ENCODE assay signal across 8 mouse cellular contexts in the genomic region with DNA sequence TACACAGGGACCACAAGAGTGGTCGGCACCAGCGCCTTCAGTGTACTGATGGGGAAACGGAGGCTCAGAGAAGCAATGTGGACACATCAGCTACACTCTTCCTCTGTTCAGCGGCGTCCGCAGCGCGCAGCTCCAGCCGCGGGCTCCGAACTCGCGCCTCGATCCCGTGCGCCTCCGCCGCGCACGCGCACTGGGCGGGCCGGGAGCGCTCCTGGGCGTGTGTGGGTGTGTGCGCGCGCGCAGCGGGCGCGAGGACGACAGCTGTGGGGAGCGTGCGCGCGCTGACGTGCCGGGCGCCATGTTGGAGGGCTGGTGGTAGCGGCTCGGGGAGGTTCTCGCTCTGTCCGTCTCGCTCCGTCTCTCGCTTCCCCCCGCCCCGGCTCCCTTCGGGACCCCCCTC. TPM values are rescaled to one million over a fixed set of nuclear protein-coding genes. Genes with fewer than 3 reads are reported as not detected.
A peak's percentile ranks its signal among the peaks of the same experiment; 100 is the strongest.
DNase-seq lines count a peak whose midpoint lies in the region; ATAC-seq lines count a peak whose summit lies in the region.

A gene (plus strand): TSS at position 268 of the 400 bp plus-strand sequence.

- H3K9me3 ChIP-seq in hindbrain, embryonic 13.5 days, result no peaks in the 10 kb centered on the region

- peak within 1 kb of the TSS; percentile 93 for H3K27ac ChIP-seq in hindbrain, embryonic 13.5 days

- H3K27me3 ChIP-seq in hindbrain, embryonic 13.5 days, result no peaks in the 10 kb centered on the region

- H3K4me1 ChIP-seq in hindbrain, embryonic 13.5 days (replicated peaks), result peaks cover 33% of the 10 kb centered on the region

- peak; percentile 98 for DNase-seq in NIH3T3 (ENCODE audit: low read depth)
- peak; percentile 96 to 97 for DNase-seq in cerebellum, postnatal 10 days
- DNase-seq in frontal cortex, postnatal 14 days (ENCODE audit: low spot score in 2 of 2), result peak; percentile 81 to 83
- DNase-seq in layer of hippocampus, postnatal 25 days (ENCODE audit: extremely low spot score in 1 of 2, low spot score in 1 of 2), result peak; percentile 82 to 83
- DNase-seq in lung, postnatal 25 days (ENCODE audit: low spot score), result peak; percentile 91
- peak; percentile 92 for DNase-seq in retina, embryonic 14.5 days (ENCODE audit: low spot score)
- peak; percentile 96 for DNase-seq in thymus, postnatal 4 days

- H3K4me3 ChIP-seq in hindbrain, embryonic 13.5 days, result peak within 1 kb of the TSS; percentile 78

- under 1% methylated on average over 44 of the region's 50 CpGs for WGBS in hindbrain, embryonic 13.5 days

- peak within 1 kb of the TSS; percentile 66 for H3K4me2 ChIP-seq in hindbrain, embryonic 13.5 days

- peaks cover 30% of the 10 kb centered on the region for H3K36me3 ChIP-seq in hindbrain, embryonic 13.5 days

- peak within 1 kb of the TSS; percentile 89 for H3K9ac ChIP-seq in hindbrain, embryonic 13.5 days

- peak; percentile 92 for ATAC-seq in hindbrain, embryonic 13.5 days (ENCODE audit: low FRiP score)

RNA-seq across cellular contexts. Expression of the gene that starts here (rescaled TPM):
- polyA plus RNA-seq in hindbrain, embryonic 13.5 days (2015; fragmentation: Nextera tagmentation; extraction: Ambion mirVana), result 20.5 and 20.9 TPM in 2 replicates
- total RNA-seq in layer of hippocampus, postnatal 25 days (2021), result 10 to 100 TPM; 73.4 to 80.7 TPM

Comparison
In these comparisons a context has a peak if more than half of its experiments do, and no peak if none do; other contexts are left out.
1. Peak in every context shown above with its lines: DNase-seq, ATAC-seq, H3K4me3 ChIP-seq and H3K27ac ChIP-seq.